Mouse (Mus musculus): ENCODE measurements around the gene Kcnmb2. TPM values are rescaled to one million over a fixed set of nuclear protein-coding genes. Genes with fewer than 3 reads are reported as not detected.

The Kcnmb2 gene
- polyA plus RNA-seq, 1 experiment from 2014 or later, result 5.6 TPM

DNA sequence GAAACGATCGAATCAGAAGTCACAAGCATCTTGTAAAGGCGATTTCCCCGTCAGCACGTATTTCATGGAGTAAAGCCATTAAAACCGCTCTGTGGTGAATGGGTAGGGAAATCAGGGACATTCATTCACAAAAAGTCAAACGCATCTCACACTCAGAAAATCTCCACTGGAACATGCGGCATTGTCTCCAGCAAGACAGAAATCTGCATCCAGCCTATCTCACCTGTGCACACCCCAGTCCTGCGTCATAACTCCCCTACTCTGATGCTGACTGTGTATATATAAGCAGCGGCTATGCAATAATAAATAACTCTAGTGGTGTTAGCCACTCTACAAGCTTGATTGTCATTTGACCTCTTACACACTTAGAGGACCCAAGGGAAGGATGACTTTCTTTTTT, 199.1 kb downstream of the Kcnmb2 start:
- H3K36me3 ChIP-seq (ENCODE audit: control insufficient read depth, insufficient read depth), result no peaks in the 10 kb centered on the region
- H3K4me2 ChIP-seq (ENCODE audit: low read length), result no peak overlapping the region
- no peaks in the 10 kb centered on the region for H3K9me3 ChIP-seq (ENCODE audit: control insufficient read depth, low read length)
- H3K9ac ChIP-seq (replicated peaks; ENCODE audit: low read depth, low read length), result no peak overlapping the region
- no peaks in the 10 kb centered on the region for H3K27me3 ChIP-seq (replicated peaks; ENCODE audit: control insufficient read depth, insufficient read depth, low read length)
- ATAC-seq, result no peak
- WGBS, result 85% methylated on average over 10 of the region's 10 CpGs
- H3K4me3 ChIP-seq (replicated peaks; ENCODE audit: low read length), result no peak overlapping the region
- no peaks in the 10 kb centered on the region for H3K4me1 ChIP-seq (replicated peaks; ENCODE audit: control insufficient read depth, insufficient read depth, low read length)
- no peak overlapping the region for H3K27ac ChIP-seq (ENCODE audit: low read length)

DNA sequence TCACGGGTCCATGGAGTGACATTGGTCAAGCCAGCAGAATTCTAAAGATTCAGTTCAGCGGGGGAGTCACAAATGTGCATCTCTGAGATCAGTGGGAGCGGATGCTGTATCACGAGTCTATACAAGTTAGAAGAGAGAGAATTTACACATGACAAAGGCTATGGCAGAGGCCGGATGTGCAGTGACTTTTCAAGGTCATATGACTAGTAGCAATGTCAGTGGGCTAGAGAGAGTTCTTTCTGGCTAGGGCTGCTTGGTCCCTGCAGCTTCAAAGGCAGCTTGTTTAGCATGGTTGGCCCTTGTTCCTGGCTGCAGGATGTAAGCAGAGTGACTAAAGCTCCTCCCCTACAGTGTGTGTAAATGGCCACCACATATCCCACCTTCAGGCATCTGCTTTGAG, 217.5 kb downstream of the Kcnmb2 start:
- Histone ChIP-seq H3K4me3 (replicated peaks; ENCODE audit: low read length) (no peak overlapping the region), H3K4me1 (replicated peaks; ENCODE audit: control insufficient read depth, insufficient read depth, low read length) (no peaks in the 10 kb centered on the region), H3K9me3 (ENCODE audit: control insufficient read depth, low read length) (no peaks in the 10 kb centered on the region), H3K9ac (replicated peaks; ENCODE audit: low read depth, low read length) (no peak overlapping the region), H3K4me2 (ENCODE audit: low read length) (no peak overlapping the region), H3K27ac (ENCODE audit: low read length) (no peak overlapping the region), H3K36me3 (ENCODE audit: control insufficient read depth, insufficient read depth) (no peaks in the 10 kb centered on the region), H3K27me3 (replicated peaks; ENCODE audit: control insufficient read depth, insufficient read depth, low read length) (no peaks in the 10 kb centered on the region)
- WGBS, result 93% methylated on average over 5 of the region's 5 CpGs
- no peak for ATAC-seq

DNA sequence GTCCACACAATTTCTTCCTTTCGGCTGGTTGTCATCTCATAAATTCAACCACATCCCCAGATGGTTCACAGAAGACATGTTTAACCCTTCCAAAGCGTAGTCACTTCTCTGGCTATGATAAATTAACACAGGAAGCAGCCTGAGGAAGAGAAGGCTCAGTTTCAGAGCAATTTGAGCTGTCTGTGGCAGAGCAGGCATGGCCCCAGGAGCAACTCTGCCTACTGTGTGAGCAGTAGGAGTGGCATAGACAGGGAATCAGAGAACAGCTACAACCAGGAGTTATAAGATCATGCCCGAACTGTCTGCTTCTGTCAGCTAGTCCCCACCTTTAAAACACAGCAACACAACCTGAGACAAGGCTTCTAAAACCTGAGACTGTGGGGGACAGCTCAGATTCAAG, 219.4 kb downstream of the Kcnmb2 start:
- WGBS, result 84% methylated on average over 3 of the region's 3 CpGs
- H3K36me3 ChIP-seq (ENCODE audit: control insufficient read depth, insufficient read depth), result no peaks in the 10 kb centered on the region
- no peak overlapping the region for H3K4me3 ChIP-seq (replicated peaks; ENCODE audit: low read length)
- H3K4me2 ChIP-seq (ENCODE audit: low read length), result no peak overlapping the region
- H3K27ac ChIP-seq (ENCODE audit: low read length), result no peak overlapping the region
- no peak overlapping the region for H3K9ac ChIP-seq (replicated peaks; ENCODE audit: low read depth, low read length)
- H3K4me1 ChIP-seq (replicated peaks; ENCODE audit: control insufficient read depth, insufficient read depth, low read length), result no peaks in the 10 kb centered on the region
- no peaks in the 10 kb centered on the region for H3K9me3 ChIP-seq (ENCODE audit: control insufficient read depth, low read length)
- ATAC-seq, result no peak
- no peaks in the 10 kb centered on the region for H3K27me3 ChIP-seq (replicated peaks; ENCODE audit: control insufficient read depth, insufficient read depth, low read length)

DNA sequence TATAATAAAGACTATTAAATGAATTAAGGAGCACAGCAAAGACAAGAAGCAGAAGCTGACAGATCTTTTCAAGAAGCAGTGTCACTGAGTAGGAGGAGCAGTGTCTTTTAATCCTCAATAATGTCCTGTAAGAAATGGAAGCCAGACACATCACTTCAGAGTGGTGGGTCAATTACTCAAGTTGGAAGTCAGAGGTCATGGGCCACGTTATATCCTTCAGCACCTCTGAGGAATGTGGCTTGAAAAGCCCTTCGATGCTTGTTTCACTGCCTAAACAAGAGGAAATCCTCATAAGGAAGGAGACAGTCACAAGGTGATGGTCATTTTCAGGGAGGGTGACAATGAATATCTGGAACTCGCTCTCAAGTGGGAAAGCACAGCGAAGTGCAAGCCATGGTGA, 223.1 kb downstream of the Kcnmb2 start:
- no peak overlapping the region for H3K4me3 ChIP-seq (replicated peaks; ENCODE audit: low read length)
- H3K4me1 ChIP-seq (replicated peaks; ENCODE audit: control insufficient read depth, insufficient read depth, low read length), result no peaks in the 10 kb centered on the region
- no peaks in the 10 kb centered on the region for H3K27me3 ChIP-seq (replicated peaks; ENCODE audit: control insufficient read depth, insufficient read depth, low read length)
- H3K36me3 ChIP-seq (ENCODE audit: control insufficient read depth, insufficient read depth), result no peaks in the 10 kb centered on the region
- no peak for ATAC-seq
- no peak overlapping the region for H3K27ac ChIP-seq (ENCODE audit: low read length)
- no peak overlapping the region for H3K4me2 ChIP-seq (ENCODE audit: low read length)
- 68% methylated on average over 4 of the region's 4 CpGs for WGBS
- H3K9me3 ChIP-seq (ENCODE audit: control insufficient read depth, low read length), result no peaks in the 10 kb centered on the region
- no peak overlapping the region for H3K9ac ChIP-seq (replicated peaks; ENCODE audit: low read depth, low read length)

DNA sequence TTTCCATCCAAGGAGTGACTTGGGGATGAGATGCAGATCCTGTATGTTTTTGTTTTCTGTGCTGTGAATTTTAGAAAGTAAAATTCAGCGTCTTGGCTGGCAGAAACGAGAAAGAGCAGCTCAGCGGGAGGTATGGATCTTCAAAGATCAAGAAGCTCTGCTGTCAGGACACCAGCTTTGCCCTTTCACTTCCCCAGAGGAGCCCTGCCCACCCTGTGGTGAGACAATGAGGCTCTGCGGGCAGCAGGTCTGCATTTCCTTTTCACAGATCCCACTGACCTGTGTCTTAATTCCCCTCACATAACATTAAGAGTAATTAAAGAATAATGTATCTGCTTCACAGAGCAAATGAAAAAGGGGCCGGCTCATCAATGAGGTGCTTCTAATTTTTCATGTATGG, 226.1 kb downstream of the Kcnmb2 start:
- under 1% methylated on average over 5 of the region's 5 CpGs for WGBS
- no peaks in the 10 kb centered on the region for H3K4me1 ChIP-seq (replicated peaks; ENCODE audit: control insufficient read depth, insufficient read depth, low read length)
- H3K4me2 ChIP-seq (ENCODE audit: low read length), result no peak overlapping the region
- ATAC-seq, result no peak
- no peak overlapping the region for H3K27ac ChIP-seq (ENCODE audit: low read length)
- no peaks in the 10 kb centered on the region for H3K36me3 ChIP-seq (ENCODE audit: control insufficient read depth, insufficient read depth)
- no peak overlapping the region for H3K4me3 ChIP-seq (replicated peaks; ENCODE audit: low read length)
- H3K27me3 ChIP-seq (replicated peaks; ENCODE audit: control insufficient read depth, insufficient read depth, low read length), result no peaks in the 10 kb centered on the region
- H3K9ac ChIP-seq (replicated peaks; ENCODE audit: low read depth, low read length), result no peak overlapping the region
- H3K9me3 ChIP-seq (ENCODE audit: control insufficient read depth, low read length), result no peaks in the 10 kb centered on the region

DNA sequence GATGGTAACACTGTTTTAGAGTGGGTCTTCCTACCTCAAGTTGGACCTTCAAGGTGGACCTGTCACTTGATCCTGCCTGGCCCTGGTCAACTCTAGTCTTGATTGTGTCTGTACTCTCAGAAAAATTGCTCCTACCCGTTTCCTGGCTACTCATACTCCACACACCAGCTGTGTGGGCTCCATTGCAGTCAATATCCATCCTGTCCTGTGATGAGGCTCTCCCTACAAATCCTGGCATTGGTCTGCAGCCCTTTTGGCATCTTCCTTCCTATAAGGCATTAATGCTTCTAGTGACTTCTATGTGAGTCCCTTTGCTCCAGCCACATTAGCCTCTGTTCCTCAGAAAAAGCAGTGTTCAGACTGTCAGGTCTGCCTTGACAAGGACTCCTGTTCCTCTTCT, 228.4 kb downstream of the Kcnmb2 start:
- no peaks in the 10 kb centered on the region for H3K36me3 ChIP-seq (ENCODE audit: control insufficient read depth, insufficient read depth)
- H3K9ac ChIP-seq (replicated peaks; ENCODE audit: low read depth, low read length), result no peak overlapping the region
- 73% methylated on average over 1 of the region's 1 CpGs for WGBS
- no peaks in the 10 kb centered on the region for H3K9me3 ChIP-seq (ENCODE audit: control insufficient read depth, low read length)
- H3K4me2 ChIP-seq (ENCODE audit: low read length), result no peak overlapping the region
- H3K27me3 ChIP-seq (replicated peaks; ENCODE audit: control insufficient read depth, insufficient read depth, low read length), result no peaks in the 10 kb centered on the region
- no peaks in the 10 kb centered on the region for H3K4me1 ChIP-seq (replicated peaks; ENCODE audit: control insufficient read depth, insufficient read depth, low read length)
- no peak overlapping the region for H3K4me3 ChIP-seq (replicated peaks; ENCODE audit: low read length)
- H3K27ac ChIP-seq (ENCODE audit: low read length), result no peak overlapping the region
- no peak for ATAC-seq

DNA sequence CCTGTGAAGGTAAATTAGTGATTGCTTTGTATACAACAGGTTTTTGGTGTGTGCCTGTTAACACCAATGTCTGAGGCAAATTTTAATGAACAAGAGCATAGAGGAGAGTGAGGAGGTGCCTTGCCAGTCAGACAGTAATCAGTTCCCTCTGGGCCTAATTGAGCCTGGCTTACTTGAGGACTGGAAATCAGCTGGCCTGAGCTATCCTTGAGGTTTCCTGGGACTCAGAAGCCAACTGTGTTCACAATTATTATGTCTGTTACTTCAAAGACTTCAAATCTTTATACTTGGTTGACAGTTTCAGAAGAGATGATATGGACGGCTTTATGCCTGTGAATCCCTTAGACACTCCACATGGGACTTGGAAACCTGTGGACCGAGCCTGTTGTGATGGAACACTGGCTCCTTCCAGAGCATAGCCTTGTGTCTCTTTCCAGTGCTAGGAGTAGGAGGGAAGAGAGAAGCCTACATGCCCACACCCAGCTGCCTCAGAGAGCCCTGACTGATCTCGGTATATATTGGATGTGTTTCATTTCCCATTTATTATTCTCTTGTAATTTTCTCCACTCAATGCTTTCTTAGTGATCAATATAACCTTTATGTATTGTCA, 230.2 kb downstream of the Kcnmb2 start:
- H3K36me3 ChIP-seq (ENCODE audit: control insufficient read depth, insufficient read depth), result no peaks in the 10 kb centered on the region
- H3K4me1 ChIP-seq (replicated peaks; ENCODE audit: control insufficient read depth, insufficient read depth, low read length), result no peaks in the 10 kb centered on the region
- 81% methylated on average over 3 of the region's 3 CpGs for WGBS
- ATAC-seq, result no peak
- no peaks in the 10 kb centered on the region for H3K27me3 ChIP-seq (replicated peaks; ENCODE audit: control insufficient read depth, insufficient read depth, low read length)
- H3K4me3 ChIP-seq (replicated peaks; ENCODE audit: low read length), result no peak overlapping the region
- no peak overlapping the region for H3K4me2 ChIP-seq (ENCODE audit: low read length)
- no peak overlapping the region for H3K9ac ChIP-seq (replicated peaks; ENCODE audit: low read depth, low read length)
- no peak overlapping the region for H3K27ac ChIP-seq (ENCODE audit: low read length)
- H3K9me3 ChIP-seq (ENCODE audit: control insufficient read depth, low read length), result no peaks in the 10 kb centered on the region

DNA sequence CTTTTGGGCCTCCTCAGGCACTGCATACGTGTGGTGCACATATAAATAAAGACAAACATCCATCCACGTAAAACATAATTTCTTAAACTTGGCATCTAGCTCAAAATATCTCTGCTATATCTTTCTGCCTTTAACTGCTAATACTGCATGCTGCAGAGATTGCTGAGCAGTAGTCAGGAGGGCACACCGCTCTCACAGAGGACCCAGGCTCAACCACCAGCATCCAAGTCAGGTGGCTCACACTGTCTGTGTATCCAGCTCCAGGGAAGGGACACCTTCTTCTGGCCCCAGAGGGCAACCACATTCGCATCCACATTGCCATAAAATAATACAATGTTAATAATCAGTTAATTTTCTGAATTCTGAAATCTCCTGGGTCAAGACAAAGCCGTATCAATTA, 241.9 kb downstream of the Kcnmb2 start:
- Histone ChIP-seq H3K27ac (ENCODE audit: low read length) (no peak overlapping the region), H3K9me3 (ENCODE audit: control insufficient read depth, low read length) (no peaks in the 10 kb centered on the region)

DNA sequence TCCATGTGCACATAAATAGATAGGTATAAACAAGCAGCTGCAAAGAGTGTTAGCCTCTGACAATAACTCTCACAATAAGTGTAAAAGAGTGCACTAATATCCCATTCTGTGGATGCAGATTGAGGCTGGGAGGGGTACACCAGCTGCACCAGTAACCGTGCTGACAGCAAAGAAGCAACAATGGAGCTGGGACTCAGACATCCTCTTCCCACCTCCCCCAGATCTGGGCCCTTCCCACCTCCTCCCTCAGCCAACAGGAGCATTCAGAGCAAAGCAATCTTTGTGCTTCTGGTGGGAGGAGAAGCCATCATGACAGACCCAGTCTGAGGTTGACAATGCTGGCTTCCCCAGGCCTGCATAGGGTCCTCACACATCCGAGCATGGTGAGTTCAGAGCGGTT, 242.3 kb downstream of the Kcnmb2 start:
- Histone ChIP-seq H3K4me2 (ENCODE audit: low read length) (no peak overlapping the region), H3K9ac (replicated peaks; ENCODE audit: low read depth, low read length) (no peak overlapping the region), H3K36me3 (ENCODE audit: control insufficient read depth, insufficient read depth) (no peaks in the 10 kb centered on the region), H3K4me3 (replicated peaks; ENCODE audit: low read length) (no peak overlapping the region), H3K9me3 (ENCODE audit: control insufficient read depth, low read length) (no peaks in the 10 kb centered on the region), H3K27ac (ENCODE audit: low read length) (no peak overlapping the region), H3K4me1 (replicated peaks; ENCODE audit: control insufficient read depth, insufficient read depth, low read length) (no peaks in the 10 kb centered on the region), H3K27me3 (replicated peaks; ENCODE audit: control insufficient read depth, insufficient read depth, low read length) (no peaks in the 10 kb centered on the region)
- peak; percentile 75 for ATAC-seq
- WGBS, result 53% methylated on average over 3 of the region's 3 CpGs

More for the DNA sequence above, 241.9 kb downstream of the Kcnmb2 start:
- no peaks in the 10 kb centered on the region for H3K36me3 ChIP-seq (ENCODE audit: control insufficient read depth, insufficient read depth)
- H3K4me1 ChIP-seq (replicated peaks; ENCODE audit: control insufficient read depth, insufficient read depth, low read length), result no peaks in the 10 kb centered on the region
- H3K27me3 ChIP-seq (replicated peaks; ENCODE audit: control insufficient read depth, insufficient read depth, low read length), result no peaks in the 10 kb centered on the region
- WGBS, result 83% methylated on average over 5 of the region's 5 CpGs
- H3K9ac ChIP-seq (replicated peaks; ENCODE audit: low read depth, low read length), result no peak overlapping the region
- 0 out of 2 replicates have a peak, but pooled peaks have one; percentile 52 for ATAC-seq
- H3K4me3 ChIP-seq (replicated peaks; ENCODE audit: low read length), result no peak overlapping the region
- H3K4me2 ChIP-seq (ENCODE audit: low read length), result no peak overlapping the region

DNA sequence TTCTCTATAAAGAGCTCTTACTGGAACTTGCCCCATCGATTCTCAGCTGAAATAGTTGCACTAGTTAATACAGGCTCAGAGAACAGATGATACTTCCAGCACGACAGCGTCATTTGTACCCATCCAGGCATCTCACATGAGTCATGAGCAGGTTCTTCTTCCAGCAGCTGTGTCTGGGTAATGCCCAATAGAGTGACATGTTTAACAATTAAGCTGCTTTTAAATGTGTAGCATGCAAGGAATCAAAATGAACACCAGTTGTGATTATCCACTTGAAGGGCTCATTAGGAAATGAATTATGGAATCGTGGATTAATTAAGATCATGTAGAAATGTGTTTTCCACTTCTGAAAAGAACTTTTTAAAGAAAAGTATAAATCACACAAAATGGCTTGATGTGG, 245.4 kb downstream of the Kcnmb2 start:
- WGBS, result 77% methylated on average over 4 of the region's 4 CpGs
- H3K9me3 ChIP-seq (ENCODE audit: control insufficient read depth, low read length), result no peaks in the 10 kb centered on the region

More for the DNA sequence above, 245.4 kb downstream of the Kcnmb2 start:
- H3K36me3 ChIP-seq (ENCODE audit: control insufficient read depth, insufficient read depth), result no peaks in the 10 kb centered on the region
- H3K27me3 ChIP-seq (replicated peaks; ENCODE audit: control insufficient read depth, insufficient read depth, low read length), result no peaks in the 10 kb centered on the region
- no peak overlapping the region for H3K27ac ChIP-seq (ENCODE audit: low read length)
- H3K9ac ChIP-seq (replicated peaks; ENCODE audit: low read depth, low read length), result no peak overlapping the region
- H3K4me1 ChIP-seq (replicated peaks; ENCODE audit: control insufficient read depth, insufficient read depth, low read length), result no peaks in the 10 kb centered on the region
- H3K4me3 ChIP-seq (replicated peaks; ENCODE audit: low read length), result no peak overlapping the region
- ATAC-seq, result 0 out of 2 replicates have a peak, but pooled peaks have one; percentile 16
- no peak overlapping the region for H3K4me2 ChIP-seq (ENCODE audit: low read length)

All from forebrain, embryonic 16.5 days (tissue).